Mouse (Mus musculus): ENCODE measurements around the gene Ripor2.
A peak's percentile ranks its signal among the peaks of the same experiment; 100 is the strongest.

Ripor2 gene

GRCm38 (mm10) chr13:24776146-24776844 lies 194.3 kb downstream of the Ripor2 start:
- peak; percentile 38 for DNase-seq

- DNase-seq: no peak
Measured at GRCm38 (mm10) chr13:24778026-24778425, 196.0 kb downstream of the Ripor2 start.

GRCm38 (mm10) chr13:24778706-24779380 lies 196.9 kb downstream of the Ripor2 start:
- DNase-seq: no peak

- DNase-seq: no peak
Measured at GRCm38 (mm10) chr13:24781916-24782315, 199.9 kb downstream of the Ripor2 start.
